ENCODE assay signal across 8 mouse cellular contexts in the genomic region with DNA sequence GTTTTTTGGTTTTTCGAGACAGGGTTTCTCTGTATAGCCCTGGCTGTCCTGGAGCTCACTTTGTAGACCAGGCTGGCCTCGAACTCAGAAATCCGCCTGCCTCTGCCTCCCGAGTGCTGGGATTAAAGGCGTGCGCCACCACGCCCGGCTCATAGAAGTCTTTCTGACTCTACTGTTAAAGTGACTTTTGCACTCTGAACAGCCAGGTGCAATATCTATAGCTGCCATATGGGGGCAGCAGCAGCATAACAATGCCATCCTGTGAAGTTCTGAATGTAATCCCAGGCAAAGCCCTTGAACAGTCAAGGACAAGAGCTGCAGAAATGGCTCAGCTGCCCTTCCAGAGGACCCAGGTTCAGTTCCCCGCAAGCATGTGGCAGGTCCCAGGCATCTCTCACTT. TPM values are rescaled to one million over a fixed set of nuclear protein-coding genes. Genes with fewer than 3 reads are reported as not detected.
A peak's percentile ranks its signal among the peaks of the same experiment; 100 is the strongest.
DNase-seq lines count a peak whose midpoint lies in the region; ATAC-seq lines count a peak whose summit lies in the region.
"Not testable (repeated sequence)": the region's sequence is repeated elsewhere in the genome, so short reads cannot be mapped to it uniquely, and the experiment has no call there.

No protein-coding gene starts in this region.

- not testable (repeated sequence) for H3K9ac ChIP-seq in embryonic facial prominence, embryonic 11.5 days (replicated peaks; ENCODE audit: low read length); midbrain, embryonic 15.5 days

- DNase-seq in 416B (ENCODE audit: low read depth) = peak; percentile 90
- peak; percentile 84 to 87 for DNase-seq in adrenal gland, postnatal 36 days
- peak; percentile 88 for DNase-seq in embryonic facial prominence, embryonic 11.5 days (ENCODE audit: low spot score)
- peak; percentile 81 for DNase-seq in heart, adult 8-10 months (ENCODE audit: low spot score)
- DNase-seq in kidney, adult 18-20 months = peak; percentile 86
- DNase-seq in limb, embryonic 10.5 days (ENCODE audit: low spot score) = peak; percentile 84
- peak; percentile 24 to 48 for DNase-seq in spleen, postnatal 14 days (ENCODE audit: low spot score in 2 of 2)

- H3K27me3 ChIP-seq in embryonic facial prominence, embryonic 11.5 days (ENCODE audit: control insufficient read depth, insufficient read depth, low read length) = not testable (repeated sequence)
- peaks cover 20% of the 10 kb centered on the region for H3K27me3 ChIP-seq in limb, embryonic 10.5 days (ENCODE audit: low read depth, poor library complexity, severe bottlenecking)
- H3K27me3 ChIP-seq in midbrain, embryonic 15.5 days (replicated peaks) = peaks cover 16% of the 10 kb centered on the region

- ATAC-seq in embryonic facial prominence, embryonic 11.5 days (replicated peaks; ENCODE audit: insufficient number of reproducible peaks, low FRiP score, low TSS enrichment, low read depth) = not testable (repeated sequence)
- ATAC-seq in midbrain, embryonic 15.5 days (replicated peaks) = peak; percentile 42; the same call in 1 of the 2 replicates

- not testable (repeated sequence) for H3K36me3 ChIP-seq in embryonic facial prominence, embryonic 11.5 days (replicated peaks; ENCODE audit: control insufficient read depth, insufficient read depth, low read depth, low read length); limb, embryonic 10.5 days; midbrain, embryonic 15.5 days (replicated peaks)

- not testable (repeated sequence) for H3K4me1 ChIP-seq in embryonic facial prominence, embryonic 11.5 days (ENCODE audit: control insufficient read depth, insufficient read depth, low read length); limb, embryonic 10.5 days; midbrain, embryonic 15.5 days

- 44% methylated on average over 8 of the region's 9 CpGs for WGBS in embryonic facial prominence, embryonic 11.5 days
- 51% methylated on average over 8 of the region's 9 CpGs for WGBS in limb, embryonic 10.5 days
- 40% methylated on average over 8 of the region's 9 CpGs for WGBS in midbrain, embryonic 15.5 days

- not testable (repeated sequence) for H3K27ac ChIP-seq in embryonic facial prominence, embryonic 11.5 days (replicated peaks; ENCODE audit: low read depth, low read length); limb, embryonic 10.5 days; midbrain, embryonic 15.5 days

- not testable (repeated sequence) for H3K9me3 ChIP-seq in embryonic facial prominence, embryonic 11.5 days (replicated peaks; ENCODE audit: control insufficient read depth, low read length); limb, embryonic 10.5 days (replicated peaks); midbrain, embryonic 15.5 days

- not testable (repeated sequence) for H3K4me2 ChIP-seq in embryonic facial prominence, embryonic 11.5 days (ENCODE audit: low read depth, low read length); midbrain, embryonic 15.5 days

- H3K4me3 ChIP-seq in embryonic facial prominence, embryonic 11.5 days (ENCODE audit: low read depth, low read length); limb, embryonic 10.5 days; midbrain, embryonic 15.5 days: not testable (repeated sequence)

RNA-seq across cellular contexts. Expression of gene Nexn, which starts 6.7 kb away (rescaled TPM):
- 1 to 10 TPM; 2.2 to 3.9 TPM for total RNA-seq in adrenal gland, postnatal 36 days (2021)
- polyA plus RNA-seq in embryonic facial prominence, embryonic 11.5 days (2014; fragmentation: Nextera tagmentation; extraction: Ambion mirVana) = 4.9 and 5.3 TPM in 2 replicates
- 100 to 1,000 TPM; 264 to 407 (median 333) TPM for total RNA-seq in heart, adult 8-10 months (2022)
- polyA plus RNA-seq in limb, embryonic 10.5 days (2016; fragmentation: Nextera tagmentation; extraction: Ambion mirVana) = 3.0 and 3.1 TPM in 2 replicates
- 0.88 and 2.2 TPM in 2 replicates for polyA plus RNA-seq in midbrain, embryonic 15.5 days (2015; fragmentation: Nextera tagmentation; extraction: Ambion mirVana)

RNA-seq across cellular contexts. Expression of gene Fubp1, which starts 49.2 kb away (rescaled TPM):
- total RNA-seq in adrenal gland, postnatal 36 days (2021) = 100 to 1,000 TPM; 117 to 140 TPM
- polyA plus RNA-seq in embryonic facial prominence, embryonic 11.5 days (2014; fragmentation: Nextera tagmentation; extraction: Ambion mirVana) = 419 and 482 TPM in 2 replicates
- total RNA-seq in heart, adult 8-10 months (2022) = 10 to 100 TPM; 44.3 to 55.0 (median 52.5) TPM
- 412 and 467 TPM in 2 replicates for polyA plus RNA-seq in limb, embryonic 10.5 days (2016; fragmentation: Nextera tagmentation; extraction: Ambion mirVana)
- 227 and 232 TPM in 2 replicates for polyA plus RNA-seq in midbrain, embryonic 15.5 days (2015; fragmentation: Nextera tagmentation; extraction: Ambion mirVana)

RNA-seq across cellular contexts. Expression of gene Dnajb4, which starts 49.3 kb away (rescaled TPM):
- 10 to 100 TPM; 43.4 to 58.1 TPM for total RNA-seq in adrenal gland, postnatal 36 days (2021)
- 31.1 and 32.6 TPM in 2 replicates for polyA plus RNA-seq in embryonic facial prominence, embryonic 11.5 days (2014; fragmentation: Nextera tagmentation; extraction: Ambion mirVana)
- 100 to 1,000 TPM in 2 of 4 experiments, 10 to 100 TPM in 2; 88.0 to 125 (median 101) TPM for total RNA-seq in heart, adult 8-10 months (2022)
- 14.0 and 20.7 TPM in 2 replicates for polyA plus RNA-seq in limb, embryonic 10.5 days (2016; fragmentation: Nextera tagmentation; extraction: Ambion mirVana)
- 40.0 and 41.0 TPM in 2 replicates for polyA plus RNA-seq in midbrain, embryonic 15.5 days (2015; fragmentation: Nextera tagmentation; extraction: Ambion mirVana)

Comparison
In these comparisons a context has a peak if more than half of its experiments do, and no peak if none do; other contexts are left out.
1. DNase-seq: peak in every context shown above with its lines; median percentile 90 in 416B; 88 in embryonic facial prominence, embryonic 11.5 days; 86 in kidney, adult 18-20 months; 86 in adrenal gland, postnatal 36 days; 84 in limb, embryonic 10.5 days; 81 in heart, adult 8-10 months; 36 in spleen, postnatal 14 days.